Mouse (Mus musculus) cerebral cortex, adult 2 months (tissue): ENCODE data around the gene Clic3.

Source experiments
- WGBS: fragments of 180-500 bp; shearing (Covaris S2); methylation state at CpG from one replicate; pipeline ENCODE4 v1.1.7; 2018; 5-methylcytosine and 5-hydroxymethylcytosine counted together

Gene Clic3

DNA sequence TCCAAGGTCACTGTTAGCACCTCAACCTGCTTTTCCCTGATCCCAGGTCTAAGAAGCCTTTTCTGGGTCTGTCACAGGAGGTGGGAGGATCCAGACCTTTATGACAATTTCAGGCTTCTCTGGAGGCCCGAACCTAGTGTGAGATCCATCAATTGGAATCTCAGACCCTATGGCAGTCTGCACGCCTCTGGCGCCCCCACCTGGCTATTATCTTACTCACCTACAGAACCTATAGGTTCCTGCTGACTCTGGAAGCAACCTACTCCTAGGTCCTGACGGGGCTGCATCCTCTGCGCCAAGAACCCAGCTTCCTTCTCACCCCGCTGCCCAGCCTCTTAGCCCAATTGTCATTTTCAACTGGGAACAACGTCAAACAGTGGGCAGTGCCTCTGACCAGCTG is 26.3 kb downstream of the Clic3 start:
- 33% methylated on average over 7 of the region's 7 CpGs for WGBS

DNA sequence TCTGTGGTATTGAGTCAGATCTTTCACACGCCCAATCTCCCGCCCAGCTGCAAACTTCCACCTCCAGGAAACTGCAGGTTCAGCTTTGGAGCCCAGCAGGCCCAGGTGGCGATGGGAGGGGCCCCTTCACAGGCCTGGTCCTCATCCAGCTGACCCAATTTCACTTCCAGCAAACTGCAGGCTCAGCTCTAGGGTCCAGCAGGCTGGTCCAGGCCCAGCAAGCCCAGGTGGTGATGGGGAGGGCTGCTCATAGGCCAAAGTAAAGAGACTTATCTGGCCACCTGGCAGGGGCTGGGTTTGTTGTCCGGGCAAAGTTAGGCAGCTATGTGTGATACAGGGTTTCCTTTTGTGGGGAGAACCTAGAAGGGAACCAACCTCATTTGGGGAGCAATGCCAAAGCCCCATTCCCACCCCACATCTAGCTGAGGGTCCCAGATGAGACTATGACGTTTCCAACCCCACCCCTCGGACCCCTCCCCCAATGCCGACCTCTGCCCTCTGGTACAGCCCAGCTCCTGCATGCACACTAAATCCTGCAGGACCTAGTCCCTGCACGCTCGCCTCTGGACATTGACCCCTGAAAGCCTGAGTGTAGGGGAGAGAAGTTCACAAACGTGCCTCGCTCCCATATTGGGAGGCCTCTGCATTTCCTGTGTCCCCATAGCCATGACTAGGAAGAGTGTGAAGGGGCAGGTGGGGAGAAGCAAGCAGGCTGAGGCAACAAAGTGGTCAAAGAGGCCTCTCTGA is 28.4 kb downstream of the Clic3 start:
- WGBS: 75% methylated on average over 11 of the region's 11 CpGs

DNA sequence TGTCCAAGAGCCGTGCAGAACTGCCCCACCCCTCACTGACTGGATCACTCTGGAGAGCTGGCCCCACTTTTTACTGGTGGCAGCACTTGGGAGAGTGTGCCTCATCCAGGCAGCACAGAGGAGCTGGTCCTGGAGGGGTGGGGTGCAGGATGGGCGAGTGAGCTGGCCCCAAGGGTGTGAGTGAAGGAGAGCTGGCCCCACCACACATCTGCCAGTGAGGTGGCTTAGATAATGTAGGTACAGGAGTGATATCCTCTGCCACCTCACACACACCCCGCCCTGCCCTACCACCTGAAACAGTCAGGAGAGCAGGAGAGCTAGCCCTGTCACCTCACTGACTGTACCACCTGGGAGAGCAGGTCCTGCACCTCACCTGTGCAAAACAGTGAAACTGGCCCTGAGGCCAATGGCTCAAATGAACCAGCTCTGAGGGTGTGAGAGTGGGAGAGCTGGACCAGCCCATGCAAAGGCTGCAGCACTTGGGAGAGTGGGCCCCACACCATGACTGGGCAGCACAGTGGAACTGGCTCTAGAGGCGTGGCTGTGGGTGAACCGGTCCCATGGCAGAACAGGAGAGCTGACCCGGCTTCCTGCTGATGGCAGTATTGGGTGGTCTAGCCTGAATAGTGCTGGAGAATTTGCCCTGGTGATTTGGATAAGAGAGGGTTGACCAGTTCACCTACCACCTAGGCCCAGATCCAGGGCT is 31.5 kb downstream of the Clic3 start:
- WGBS: 85% methylated on average over 6 of the region's 6 CpGs

DNA sequence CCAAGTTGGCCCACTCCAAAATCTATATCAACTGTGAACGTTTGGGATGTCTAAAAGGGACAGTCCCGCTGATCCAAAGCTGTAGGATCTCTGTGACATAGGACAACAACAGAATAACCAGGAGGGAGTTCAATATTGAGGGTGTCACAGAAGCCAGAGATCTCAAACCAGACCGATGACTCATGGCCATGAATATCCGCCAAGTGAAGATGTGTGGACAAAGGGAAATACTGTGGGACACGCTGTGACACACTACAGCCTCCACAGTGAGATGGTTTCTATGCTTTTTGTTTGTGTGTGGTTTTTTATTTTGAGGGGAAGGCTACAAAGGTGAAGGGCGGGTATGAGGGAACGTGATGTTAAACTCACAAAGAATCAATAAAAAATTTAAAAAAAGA is 32.0 kb downstream of the Clic3 start:
- 78% methylated on average over 7 of the region's 7 CpGs for WGBS

DNA sequence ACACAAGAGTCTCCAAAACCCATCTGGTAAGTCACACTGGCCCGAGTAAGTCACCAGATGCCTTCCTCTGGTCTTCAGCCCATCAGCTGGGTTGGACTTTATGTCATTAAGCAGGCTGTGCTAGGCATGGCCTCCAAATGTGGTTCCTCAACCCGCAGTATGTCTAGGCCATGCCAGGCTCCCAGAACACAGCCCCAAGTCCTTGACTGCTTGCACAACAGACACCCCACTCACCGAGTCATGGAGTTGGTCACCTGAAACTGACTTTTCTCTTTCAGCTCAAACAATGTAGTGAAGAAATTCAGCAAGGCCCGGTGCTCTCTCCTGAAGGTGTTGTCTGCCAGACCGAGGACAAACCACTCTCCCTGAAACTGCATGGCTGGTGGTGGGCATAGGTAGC is 36.4 kb downstream of the Clic3 start:
- WGBS: 92% methylated on average over 5 of the region's 5 CpGs

DNA sequence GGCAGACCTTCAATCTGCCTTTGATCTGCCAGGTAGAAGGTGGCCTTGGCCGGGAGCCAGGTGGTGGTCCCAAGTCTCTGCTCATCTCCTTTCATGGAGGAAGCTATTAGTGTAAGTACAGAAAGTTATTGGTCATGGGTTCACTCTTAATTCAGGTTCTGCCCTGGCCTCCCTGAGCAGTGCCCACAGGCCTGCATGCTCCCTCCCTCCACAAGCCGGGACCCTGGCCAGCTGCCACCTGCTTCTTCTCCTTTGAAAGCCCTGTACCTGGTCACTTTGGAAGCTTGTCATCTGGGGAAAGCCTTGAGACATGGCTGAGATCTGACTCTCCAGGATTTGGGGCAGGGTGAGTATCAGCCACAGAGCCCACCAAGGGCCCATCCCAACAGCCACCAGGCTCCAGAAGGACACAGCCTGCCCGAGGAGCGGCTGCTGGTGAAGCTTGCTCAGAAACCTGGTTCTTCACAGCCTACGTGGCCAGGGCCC is 36.9 kb downstream of the Clic3 start, which contains the start of gene Lcn12:
Gene Lcn12, minus strand, starts transcription at position 436 of the 486 bp plus-strand sequence.
- WGBS: 90% methylated on average over 5 of the region's 5 CpGs

DNA sequence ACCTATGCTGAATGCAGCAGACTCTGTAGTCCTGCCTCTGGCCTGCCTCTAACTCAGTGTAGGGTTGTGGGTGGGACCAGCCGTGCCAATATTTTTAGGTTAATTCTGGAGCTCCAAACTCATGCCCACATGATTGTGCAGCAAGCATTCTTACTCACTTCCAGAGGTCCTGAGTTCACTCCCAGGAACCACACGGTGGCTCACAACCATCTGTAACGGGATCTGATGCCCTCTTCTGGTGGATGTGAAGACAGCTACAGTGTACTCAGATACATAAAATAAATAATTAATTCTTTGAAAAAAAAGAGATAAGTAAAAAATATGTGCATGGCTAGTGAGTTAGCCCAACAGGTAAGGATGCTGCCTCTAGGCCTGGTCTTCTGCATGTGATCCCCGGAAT is 39.8 kb downstream of the Clic3 start:
- 42% methylated on average over 4 of the region's 4 CpGs for WGBS

DNA sequence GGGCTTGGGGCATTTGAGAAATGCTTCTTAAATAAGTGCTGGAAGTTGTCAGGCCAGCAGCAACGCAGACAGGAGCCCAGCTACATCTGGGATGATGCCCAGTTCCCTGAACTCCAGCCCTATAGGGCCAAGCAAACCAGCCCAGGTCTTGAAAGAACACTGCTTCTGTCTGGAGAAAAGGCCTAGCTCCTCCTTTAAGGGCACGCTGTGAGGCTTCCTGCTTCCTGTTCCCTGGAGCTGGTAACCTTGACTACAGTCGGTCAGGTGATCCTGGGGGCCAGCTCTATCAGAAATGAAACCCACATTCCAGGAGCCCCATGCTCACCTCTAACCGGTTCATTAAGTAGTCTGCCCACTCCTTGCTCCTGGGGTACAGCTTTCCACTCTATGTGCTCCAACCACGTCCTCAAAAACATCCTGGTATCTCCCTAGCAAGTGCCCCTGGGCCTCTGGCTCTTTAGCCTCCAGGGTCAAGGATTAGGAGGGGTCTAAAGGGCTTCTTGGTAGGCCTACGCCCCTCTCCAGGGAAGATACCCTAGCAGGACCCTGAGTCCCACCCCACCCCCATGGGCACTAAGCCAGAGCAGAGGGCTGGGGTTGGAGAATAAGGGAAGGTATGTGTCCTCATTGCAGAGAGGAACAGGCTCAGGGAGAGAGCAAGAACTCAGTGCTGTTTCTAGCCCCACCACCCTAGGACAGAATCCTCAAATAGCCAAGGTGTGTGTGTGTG is 41.4 kb downstream of the Clic3 start:
- WGBS: 55% methylated on average over 6 of the region's 6 CpGs

DNA sequence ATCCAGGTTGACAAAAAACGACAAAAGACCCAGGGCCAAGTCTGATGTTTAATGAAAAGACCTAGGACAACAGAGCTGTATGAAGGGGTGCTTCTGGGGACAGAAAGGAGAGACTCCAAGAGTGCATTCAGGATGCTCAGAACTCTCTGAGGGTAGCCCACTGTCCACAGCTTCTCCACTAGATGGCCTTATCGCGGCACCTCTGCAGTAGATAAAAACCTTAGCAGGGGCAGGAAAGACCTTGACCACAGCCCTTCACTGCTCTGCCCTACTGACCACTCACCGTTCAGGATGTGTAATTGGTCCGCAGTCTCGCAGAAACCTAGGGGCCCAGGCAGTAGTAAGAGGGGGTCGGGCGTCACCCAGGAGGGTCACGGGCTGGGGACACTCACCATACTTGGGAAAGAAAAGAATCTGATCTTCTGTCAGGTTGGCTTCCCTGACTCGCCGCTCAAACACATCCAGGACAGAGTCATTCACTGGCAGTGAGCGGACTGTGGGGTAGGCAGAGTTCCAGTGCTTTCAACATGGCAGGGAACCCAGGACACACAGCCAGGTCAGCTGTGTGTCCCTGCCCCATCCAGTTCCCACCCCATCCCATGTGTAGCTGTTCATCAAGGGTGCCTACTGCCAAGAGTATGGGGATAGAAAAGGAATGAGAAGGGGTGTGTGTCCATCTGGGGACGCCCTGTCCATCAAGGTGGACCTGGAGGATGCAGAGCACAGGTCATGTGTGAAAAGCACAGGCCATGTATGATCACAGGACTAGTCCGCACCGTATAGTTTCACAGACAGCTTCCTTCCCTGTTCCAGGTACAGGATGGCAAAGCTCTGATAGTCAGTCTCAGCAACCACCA is 42.2 kb downstream of the Clic3 start:
- 77% methylated on average over 15 of the region's 15 CpGs for WGBS

DNA sequence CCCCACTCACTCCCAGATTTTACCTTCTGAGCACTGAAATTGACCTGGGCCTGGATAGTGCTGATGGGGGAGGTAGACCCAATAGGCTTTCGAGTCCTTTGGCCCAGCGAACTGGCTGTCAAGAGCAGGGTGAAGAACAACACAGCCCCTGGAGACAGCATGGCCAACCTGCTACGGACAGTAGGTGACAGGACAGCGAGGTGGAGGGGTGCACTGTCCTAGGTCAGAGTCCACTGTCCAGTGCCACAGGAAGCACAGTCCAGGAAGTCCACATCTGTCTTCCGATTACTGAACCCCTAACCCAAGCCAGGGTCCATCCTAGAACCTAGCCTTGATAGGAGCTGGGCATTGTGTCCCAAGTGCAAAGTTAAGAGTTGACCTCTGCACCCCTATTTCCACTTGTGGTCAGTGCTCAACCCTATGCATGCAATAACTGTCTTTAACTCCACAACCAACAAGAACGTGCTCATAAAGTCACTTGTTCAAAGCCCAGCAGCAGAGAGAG is 43.5 kb downstream of the Clic3 start:
- WGBS: 72% methylated on average over 6 of the region's 6 CpGs

DNA sequence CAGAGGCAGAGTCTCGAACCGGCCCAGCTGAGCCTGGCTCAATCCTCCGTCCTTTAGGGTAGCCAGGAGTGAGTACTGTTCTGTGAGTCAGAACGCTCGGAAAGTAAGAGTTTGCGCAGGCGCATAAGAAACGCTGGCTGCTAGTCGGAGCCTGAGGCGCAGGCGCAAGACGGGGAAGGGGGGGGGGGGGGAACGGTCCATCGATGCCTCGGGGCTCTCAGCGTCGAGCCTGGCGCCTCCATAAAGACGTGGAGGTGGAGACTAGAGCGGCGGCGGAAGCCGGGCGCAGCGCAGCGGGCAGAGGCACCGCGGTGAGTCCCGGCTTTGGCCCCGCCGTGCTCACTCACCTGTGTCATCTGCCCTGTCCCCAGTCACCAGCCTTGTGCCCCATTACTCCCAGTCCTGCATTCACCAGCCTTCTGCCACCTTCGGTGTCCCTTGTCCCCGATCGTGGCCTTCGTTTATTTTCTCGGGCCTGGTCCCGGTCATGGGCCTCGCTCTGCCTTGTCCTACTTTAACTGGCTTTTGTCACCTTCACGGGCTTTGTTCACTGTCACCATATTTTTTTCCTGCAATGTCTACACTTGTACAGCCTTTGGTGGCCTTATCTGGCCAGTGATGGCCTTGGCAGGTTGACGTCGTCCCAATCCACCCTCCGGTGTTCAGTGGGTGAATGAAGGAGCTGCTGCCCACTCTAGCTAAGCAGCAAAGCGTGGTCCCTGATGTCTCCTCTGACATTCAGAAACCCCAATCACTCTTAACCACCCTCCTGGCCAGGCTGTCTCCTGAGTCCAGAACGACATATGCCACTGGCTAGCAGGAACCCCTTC is 44.2 kb downstream of the Clic3 start, which contains the start of gene Fbxw5:
Gene Fbxw5, plus strand, starts transcription at position 175 of the 830 bp plus-strand sequence.
- 3% methylated on average over 39 of the region's 44 CpGs for WGBS

DNA sequence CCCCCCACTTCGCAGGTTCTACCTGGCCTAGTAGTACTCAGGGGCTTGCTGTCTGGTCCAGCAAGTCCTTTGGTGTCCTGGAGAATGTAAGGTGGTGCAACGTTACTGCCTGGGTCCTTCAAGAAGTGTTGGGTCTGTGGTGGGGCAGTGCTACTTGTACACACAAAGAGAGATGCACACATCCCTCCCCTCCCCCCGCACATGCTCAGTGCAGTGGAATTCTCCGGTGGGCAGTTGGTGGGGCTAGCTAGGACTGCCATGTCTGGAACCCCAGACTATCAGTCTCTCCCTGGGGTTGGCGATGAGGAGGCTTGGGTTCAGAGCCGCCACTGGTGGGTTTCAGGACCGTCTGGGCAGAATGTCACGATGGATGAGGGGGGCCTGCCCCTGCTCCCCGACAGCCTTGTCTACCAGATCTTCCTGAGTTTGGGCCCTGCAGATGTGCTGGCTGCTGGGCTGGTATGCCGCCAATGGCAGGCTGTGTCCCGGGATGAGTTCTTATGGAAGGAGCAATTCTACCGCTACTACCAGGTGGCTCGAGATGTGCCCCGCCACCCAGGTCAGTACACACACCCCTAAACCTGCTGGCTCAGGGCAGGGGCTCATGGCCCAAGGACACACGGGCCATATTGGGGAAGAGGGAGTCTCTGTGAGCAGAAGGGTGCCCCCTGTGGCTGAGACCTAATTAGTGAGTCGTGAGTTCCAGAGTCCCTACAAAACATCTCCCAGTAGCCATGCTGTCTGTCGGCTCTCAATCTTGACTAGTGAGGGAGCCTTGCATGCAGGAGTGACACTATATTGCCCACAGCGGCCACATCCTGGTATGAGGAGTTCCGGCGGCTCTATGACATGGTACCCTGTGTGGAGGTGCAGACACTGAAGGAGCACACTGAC is 45.2 kb downstream of the Clic3 start, which contains the start of gene C8g:
Gene C8g, minus strand, starts transcription at position 127 of the 894 bp plus-strand sequence.
- 69% methylated on average over 20 of the region's 20 CpGs for WGBS

DNA sequence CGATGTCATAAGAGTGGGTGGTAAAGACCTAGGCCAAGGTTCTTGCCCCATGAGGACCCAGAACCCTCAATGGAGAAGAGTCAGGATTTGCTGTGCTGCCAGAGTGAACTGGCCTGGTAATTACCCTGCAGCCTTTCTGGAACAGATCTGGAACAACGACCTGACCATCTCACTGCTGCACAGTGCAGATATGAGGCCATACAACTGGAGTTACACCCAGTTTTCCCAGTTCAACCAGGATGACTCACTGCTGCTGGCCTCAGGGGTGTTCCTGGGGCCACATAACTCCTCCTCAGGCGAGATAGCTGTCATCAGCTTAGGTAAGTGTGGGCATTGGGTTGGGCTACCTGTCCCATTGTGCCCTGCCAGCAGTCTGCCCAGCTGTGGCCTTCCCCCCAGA is 46.1 kb downstream of the Clic3 start:
- 92% methylated on average over 3 of the region's 3 CpGs for WGBS

DNA sequence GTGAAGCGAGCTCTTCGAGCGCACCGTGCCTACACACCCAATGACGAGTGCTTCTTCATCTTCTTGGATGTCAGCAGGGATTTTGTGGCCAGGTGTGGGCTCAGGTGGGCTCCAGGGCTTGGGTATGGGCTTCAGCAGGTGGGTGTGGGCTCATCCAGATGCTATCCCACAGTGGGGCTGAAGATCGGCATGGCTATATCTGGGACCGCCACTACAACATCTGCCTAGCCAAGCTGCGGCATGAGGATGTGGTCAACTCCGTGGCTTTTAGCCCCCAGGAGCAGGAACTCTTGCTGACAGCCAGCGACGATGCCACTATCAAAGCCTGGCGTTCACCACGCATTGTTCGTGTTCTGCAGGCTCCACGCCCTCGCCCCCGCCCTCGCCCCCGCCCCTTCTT is 47.9 kb downstream of the Clic3 start:
- 91% methylated on average over 19 of the region's 19 CpGs for WGBS

DNA sequence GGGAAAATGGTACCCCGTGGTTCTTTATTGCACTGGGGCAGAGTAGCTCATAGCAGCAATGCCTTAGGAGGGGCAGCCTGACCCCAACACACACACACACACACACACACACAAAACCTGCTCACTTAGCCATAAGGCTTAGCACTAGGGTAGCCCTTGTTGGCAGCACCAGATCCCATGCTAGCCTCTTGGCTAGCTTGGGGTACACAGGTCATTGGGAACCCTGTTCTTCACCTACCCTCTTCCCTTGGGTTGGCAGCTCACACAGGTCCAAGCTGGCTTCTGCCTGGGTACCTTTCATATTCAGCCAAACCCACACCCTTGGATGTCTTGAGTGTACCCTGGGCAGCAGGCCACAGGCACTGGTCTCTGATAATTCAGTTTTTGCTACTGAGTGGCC is 48.4 kb downstream of the Clic3 start:
- WGBS: 93% methylated on average over 1 of the region's 1 CpGs

DNA sequence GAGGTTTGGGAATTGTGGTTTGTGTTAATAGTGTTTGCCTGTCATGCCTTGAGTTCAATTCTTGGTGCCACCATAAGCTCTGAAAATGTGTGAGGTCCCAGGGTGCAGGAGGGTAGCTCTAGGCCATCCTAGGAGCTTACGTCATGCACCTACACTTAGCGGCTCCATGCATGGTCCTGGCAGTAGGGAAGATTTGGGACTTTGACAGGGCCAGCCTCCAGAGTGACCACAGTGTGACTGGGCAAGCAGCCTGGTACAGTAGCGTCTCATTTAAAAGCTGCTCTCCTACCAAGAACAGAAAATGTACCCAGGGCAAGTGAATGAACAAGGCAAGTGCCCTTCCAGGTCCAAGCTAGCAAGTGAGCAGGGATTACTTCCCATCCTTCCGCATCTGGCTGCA is 49.2 kb downstream of the Clic3 start:
- WGBS: 90% methylated on average over 4 of the region's 4 CpGs

DNA sequence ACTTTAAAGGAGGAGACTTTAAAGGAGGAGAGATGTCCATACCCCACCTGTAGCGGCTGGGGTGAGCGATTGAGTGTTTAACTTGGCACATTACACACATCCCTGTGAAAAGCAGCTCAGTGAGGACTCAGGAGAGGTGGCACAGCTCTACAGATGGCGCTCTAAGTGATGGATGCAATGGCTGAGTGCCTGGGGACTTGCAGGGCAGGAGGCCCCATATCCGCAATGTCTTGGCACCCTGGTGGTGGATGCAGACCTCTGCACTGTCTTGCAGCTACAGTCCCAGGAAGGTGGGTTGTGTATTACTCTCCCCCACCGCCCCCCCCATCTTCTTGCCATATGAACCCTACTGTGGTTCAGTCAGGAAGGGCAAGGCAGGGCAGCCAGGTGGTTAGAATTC is 50.3 kb downstream of the Clic3 start:
- WGBS: 34% methylated on average over 5 of the region's 5 CpGs
